Mouse (Mus musculus) CD8-positive naive resting alpha-beta T cell, adult 2 months (primary cell): ENCODE data around the gene Sept1.

Experiments
- DNase-seq, 2 experiments: peaks; one replicate each; pipeline ENCODE4 v3.0.0; 2022; ENCODE audit warnings: low read depth in 2 of 2, low spot score in 2 of 2

Gene Sept1

GRCm38 (mm10) chr7:127218670-127219069, 14.3 kb downstream of the Sept1 start:
- DNase-seq, result no peak

GRCm38 (mm10) chr7:127217901-127218642, 14.9 kb downstream of the Sept1 start:
- peak; percentile 43 to 56 for DNase-seq

GRCm38 (mm10) chr7:127217475-127217874, 15.5 kb downstream of the Sept1 start:
- DNase-seq, result no peak

- DNase-seq, result no peak
These were observed 16.6 kb downstream of the Sept1 start for GRCm38 (mm10) chr7:127216307-127216706.

GRCm38 (mm10) chr7:127214981-127215871, 17.7 kb downstream of the Sept1 start:
- DNase-seq, result peak; percentile 65 to 79

GRCm38 (mm10) chr7:127214521-127214920, 18.4 kb downstream of the Sept1 start:
- no peak for DNase-seq

- no peak for DNase-seq
These were observed 19.0 kb downstream of the Sept1 start for GRCm38 (mm10) chr7:127213930-127214329.

- DNase-seq, result peak in 1 of 2 experiments; percentile 48
These were observed 19.4 kb downstream of the Sept1 start for GRCm38 (mm10) chr7:127213485-127213884.

- DNase-seq, result no peak
These were observed 20.3 kb downstream of the Sept1 start for GRCm38 (mm10) chr7:127212432-127213250.

GRCm38 (mm10) chr7:127211014-127211745, 21.8 kb downstream of the Sept1 start:
- peak; percentile 31 to 32 for DNase-seq

GRCm38 (mm10) chr7:127210266-127210665, 22.7 kb downstream of the Sept1 start:
- no peak for DNase-seq

- no peak for DNase-seq
These were observed 23.1 kb downstream of the Sept1 start for GRCm38 (mm10) chr7:127209851-127210250.

- DNase-seq, result peak; percentile 91 to 95
These were observed 24.1 kb downstream of the Sept1 start, which contains the start of gene Mylpf for GRCm38 (mm10) chr7:127208553-127209438. Mylpf (plus strand) TSS chr7:127208890.

GRCm38 (mm10) chr7:127208295-127208552, 24.7 kb downstream of the Sept1 start, which contains the start of gene Tbc1d10b:
Tbc1d10b (minus strand) TSS chr7:127208468.
- no peak for DNase-seq

GRCm38 (mm10) chr7:127207374-127208294, 25.3 kb downstream of the Sept1 start:
- peak; percentile 33 to 39 for DNase-seq

- DNase-seq, result no peak
These were observed 26.3 kb downstream of the Sept1 start for GRCm38 (mm10) chr7:127206606-127207005.

- no peak for DNase-seq
These were observed 36.4 kb downstream of the Sept1 start for GRCm38 (mm10) chr7:127196484-127196883.

- DNase-seq, result peak; percentile 93 to 94
These were observed 37.2 kb downstream of the Sept1 start, which contains the start of gene Cd2bp2 for GRCm38 (mm10) chr7:127195544-127196295. Cd2bp2 (minus strand) TSS chr7:127196050.
